Mouse (Mus musculus): ENCODE results near the gene Gm5478. TPM values are rescaled to one million over a fixed set of nuclear protein-coding genes. Genes with fewer than 3 reads are reported as not detected.
"Not testable (repeated sequence)": the region's sequence is repeated elsewhere in the genome, so short reads cannot be mapped to it uniquely, and the experiment has no call there.

Gene Gm5478
- polyA plus RNA-seq (2015; fragmentation: Nextera tagmentation; extraction: Ambion mirVana): not detected in 2 replicates

- Histone ChIP-seq H3K4me1 (ENCODE audit: control insufficient read depth, insufficient read depth, low read length) (no peaks in the 10 kb centered on the region), H3K27ac (ENCODE audit: low read length) (no peak within 1 kb of the TSS), H3K4me2 (ENCODE audit: low read depth, low read length) (no peak within 1 kb of the TSS), H3K36me3 (ENCODE audit: control insufficient read depth, insufficient read depth, low read length) (no peaks in the 10 kb centered on the region), H3K9ac (ENCODE audit: low read depth, low read length) (no peak within 1 kb of the TSS), H3K9me3 (ENCODE audit: control insufficient read depth, low read length) (no peaks in the 10 kb centered on the region), H3K4me3 (ENCODE audit: low read length) (no peak within 1 kb of the TSS), H3K27me3 (replicated peaks; ENCODE audit: control insufficient read depth, insufficient read depth, low read length) (no peaks in the 10 kb centered on the region)
- no peak for ATAC-seq
- WGBS: 78% methylated on average over 3 of the region's 3 CpGs
Observed at GRCm38 (mm10) chr15:101647280-101647679, at the start of gene Gm5478. Gm5478 (minus strand) TSS chr15:101647380.

- H3K4me1 ChIP-seq (ENCODE audit: control insufficient read depth, insufficient read depth, low read length): no peaks in the 10 kb centered on the region
- 76% methylated on average over 5 of the region's 5 CpGs for WGBS
- H3K27me3 ChIP-seq (replicated peaks; ENCODE audit: control insufficient read depth, insufficient read depth, low read length): no peaks in the 10 kb centered on the region
- no peak within 1 kb of the TSS for H3K4me2 ChIP-seq (ENCODE audit: low read depth, low read length)
- H3K4me3 ChIP-seq (ENCODE audit: low read length): no peak within 1 kb of the TSS
- no peak for ATAC-seq
- no peak within 1 kb of the TSS for H3K27ac ChIP-seq (ENCODE audit: low read length)
- no peaks in the 10 kb centered on the region for H3K9me3 ChIP-seq (ENCODE audit: control insufficient read depth, low read length)
- no peak within 1 kb of the TSS for H3K9ac ChIP-seq (ENCODE audit: low read depth, low read length)
- no peaks in the 10 kb centered on the region for H3K36me3 ChIP-seq (ENCODE audit: control insufficient read depth, insufficient read depth, low read length)
Observed at GRCm38 (mm10) chr15:101694207-101694606, 47.0 kb upstream of the Gm5478 start, which contains the start of gene Krt6a. Krt6a (minus strand) TSS chr15:101694307.

GRCm38 (mm10) chr15:101690460-101690859 is 43.3 kb upstream of the Gm5478 start:
- H3K27ac ChIP-seq (ENCODE audit: low read length); H3K4me1 ChIP-seq (ENCODE audit: control insufficient read depth, insufficient read depth, low read length); H3K4me2 ChIP-seq (ENCODE audit: low read depth, low read length); H3K9ac ChIP-seq (ENCODE audit: low read depth, low read length); H3K36me3 ChIP-seq (ENCODE audit: control insufficient read depth, insufficient read depth, low read length); H3K4me3 ChIP-seq (ENCODE audit: low read length); ATAC-seq; H3K27me3 ChIP-seq (replicated peaks; ENCODE audit: control insufficient read depth, insufficient read depth, low read length); H3K9me3 ChIP-seq (ENCODE audit: control insufficient read depth, low read length): not testable (repeated sequence)
- 95% methylated on average over 5 of the region's 5 CpGs for WGBS

GRCm38 (mm10) chr15:101688161-101688560 is 41.0 kb upstream of the Gm5478 start:
- H3K4me3 ChIP-seq (ENCODE audit: low read length): no peak overlapping the region
- H3K36me3 ChIP-seq (ENCODE audit: control insufficient read depth, insufficient read depth, low read length): no peaks in the 10 kb centered on the region
- no peak for ATAC-seq
- no peak overlapping the region for H3K9ac ChIP-seq (ENCODE audit: low read depth, low read length)
- H3K4me2 ChIP-seq (ENCODE audit: low read depth, low read length): no peak overlapping the region
- H3K9me3 ChIP-seq (ENCODE audit: control insufficient read depth, low read length): no peaks in the 10 kb centered on the region
- WGBS: 58% methylated on average over 2 of the region's 2 CpGs
- no peak overlapping the region for H3K27ac ChIP-seq (ENCODE audit: low read length)
- no peaks in the 10 kb centered on the region for H3K27me3 ChIP-seq (replicated peaks; ENCODE audit: control insufficient read depth, insufficient read depth, low read length)
- H3K4me1 ChIP-seq (ENCODE audit: control insufficient read depth, insufficient read depth, low read length): no peaks in the 10 kb centered on the region

- Histone ChIP-seq H3K36me3 (ENCODE audit: control insufficient read depth, insufficient read depth, low read length) (no peaks in the 10 kb centered on the region), H3K4me1 (ENCODE audit: control insufficient read depth, insufficient read depth, low read length) (no peaks in the 10 kb centered on the region), H3K27me3 (replicated peaks; ENCODE audit: control insufficient read depth, insufficient read depth, low read length) (no peaks in the 10 kb centered on the region), H3K4me2 (ENCODE audit: low read depth, low read length) (no peak within 1 kb of the TSS), H3K9ac (ENCODE audit: low read depth, low read length) (no peak within 1 kb of the TSS), H3K27ac (ENCODE audit: low read length) (no peak within 1 kb of the TSS), H3K9me3 (ENCODE audit: control insufficient read depth, low read length) (no peaks in the 10 kb centered on the region), H3K4me3 (ENCODE audit: low read length) (no peak within 1 kb of the TSS)
- 75% methylated on average over 2 of the region's 2 CpGs for WGBS
- ATAC-seq: no peak
Observed at GRCm38 (mm10) chr15:101680187-101680586, 33.0 kb upstream of the Gm5478 start, which contains the start of gene Krt6b. Krt6b (minus strand) TSS chr15:101680287.

- Histone ChIP-seq H3K4me2 (ENCODE audit: low read depth, low read length) (no peak overlapping the region), H3K36me3 (ENCODE audit: control insufficient read depth, insufficient read depth, low read length) (no peaks in the 10 kb centered on the region), H3K4me1 (ENCODE audit: control insufficient read depth, insufficient read depth, low read length) (no peaks in the 10 kb centered on the region), H3K9ac (ENCODE audit: low read depth, low read length) (no peak overlapping the region), H3K27ac (ENCODE audit: low read length) (no peak overlapping the region), H3K9me3 (ENCODE audit: control insufficient read depth, low read length) (no peaks in the 10 kb centered on the region), H3K27me3 (replicated peaks; ENCODE audit: control insufficient read depth, insufficient read depth, low read length) (no peaks in the 10 kb centered on the region), H3K4me3 (ENCODE audit: low read length) (no peak overlapping the region)
- no peak for ATAC-seq
- WGBS: 79% methylated on average over 1 of the region's 1 CpGs
Observed at GRCm38 (mm10) chr15:101675978-101676377, 28.8 kb upstream of the Gm5478 start.

- WGBS: 74% methylated on average over 5 of the region's 5 CpGs
- H3K9me3 ChIP-seq (ENCODE audit: control insufficient read depth, low read length): no peaks in the 10 kb centered on the region
- no peak overlapping the region for H3K9ac ChIP-seq (ENCODE audit: low read depth, low read length)
- no peak overlapping the region for H3K4me3 ChIP-seq (ENCODE audit: low read length)
- H3K4me1 ChIP-seq (ENCODE audit: control insufficient read depth, insufficient read depth, low read length): no peaks in the 10 kb centered on the region
- H3K4me2 ChIP-seq (ENCODE audit: low read depth, low read length): no peak overlapping the region
- H3K36me3 ChIP-seq (ENCODE audit: control insufficient read depth, insufficient read depth, low read length): no peaks in the 10 kb centered on the region
- H3K27me3 ChIP-seq (replicated peaks; ENCODE audit: control insufficient read depth, insufficient read depth, low read length): no peaks in the 10 kb centered on the region
- no peak for ATAC-seq
- H3K27ac ChIP-seq (ENCODE audit: low read length): no peak overlapping the region
Observed at GRCm38 (mm10) chr15:101652736-101653265, 5.6 kb upstream of the Gm5478 start.

- Histone ChIP-seq H3K27ac (ENCODE audit: low read length) (no peak within 1 kb of the TSS), H3K36me3 (ENCODE audit: control insufficient read depth, insufficient read depth, low read length) (no peaks in the 10 kb centered on the region), H3K4me3 (ENCODE audit: low read length) (no peak within 1 kb of the TSS), H3K4me1 (ENCODE audit: control insufficient read depth, insufficient read depth, low read length) (no peaks in the 10 kb centered on the region; the same call in 1 of the 2 replicates), H3K4me2 (ENCODE audit: low read depth, low read length) (no peak within 1 kb of the TSS), H3K9ac (ENCODE audit: low read depth, low read length) (no peak within 1 kb of the TSS), H3K9me3 (ENCODE audit: control insufficient read depth, low read length) (no peaks in the 10 kb centered on the region), H3K27me3 (replicated peaks; ENCODE audit: control insufficient read depth, insufficient read depth, low read length) (no peaks in the 10 kb centered on the region)
- no peak for ATAC-seq
- WGBS: 72% methylated on average over 2 of the region's 2 CpGs
Observed at GRCm38 (mm10) chr15:101627884-101628283, 19.3 kb downstream of the Gm5478 start, which contains the start of gene Gm5414. Gm5414 (minus strand) TSS chr15:101628188.

- Histone ChIP-seq H3K9me3 (ENCODE audit: control insufficient read depth, low read length) (no peaks in the 10 kb centered on the region), H3K27me3 (replicated peaks; ENCODE audit: control insufficient read depth, insufficient read depth, low read length) (no peaks in the 10 kb centered on the region), H3K27ac (ENCODE audit: low read length) (no peak overlapping the region), H3K36me3 (ENCODE audit: control insufficient read depth, insufficient read depth, low read length) (no peaks in the 10 kb centered on the region), H3K4me2 (ENCODE audit: low read depth, low read length) (no peak overlapping the region), H3K4me1 (ENCODE audit: control insufficient read depth, insufficient read depth, low read length) (no peaks in the 10 kb centered on the region), H3K4me3 (ENCODE audit: low read length) (no peak overlapping the region), H3K9ac (ENCODE audit: low read depth, low read length) (no peak overlapping the region)
- 33% methylated on average over 6 of the region's 6 CpGs for WGBS
- no peak for ATAC-seq
Observed at GRCm38 (mm10) chr15:101599123-101599522, 48.1 kb downstream of the Gm5478 start.
